Mouse (Mus musculus) layer of hippocampus, postnatal 14 days (tissue): ENCODE measurements at regions not wholly inside any gene's neighbourhood (a gene's known extent, or its start where the extent isn't known, plus 50 kb on each side); places are given as distances from the start of the nearest gene placed in this dataset.

Source experiments
- DNase-seq, 2 experiments: peaks; one replicate each; pipeline ENCODE4 v3.0.0; 2021 to 2022; ENCODE audit warnings: low spot score in 2 of 2, mixed read lengths in 1 of 2

- no peak for DNase-seq
Observed at GRCm38 (mm10) chr12:73447172-73447571, 99.0 kb downstream of the Tmem30b start.

- no peak for DNase-seq
Observed at GRCm38 (mm10) chr12:73446148-73446547, 100.0 kb downstream of the Tmem30b start.

- no peak for DNase-seq
Observed at GRCm38 (mm10) chr12:73445562-73445961, 100.6 kb downstream of the Tmem30b start.

- DNase-seq, result no peak
Observed at GRCm38 (mm10) chr12:73445128-73445527, 101.1 kb downstream of the Tmem30b start.

- DNase-seq, result no peak
Observed at GRCm38 (mm10) chr12:73441326-73441725, 104.9 kb downstream of the Tmem30b start.

- no peak for DNase-seq
Observed at GRCm38 (mm10) chr12:73434684-73435083, 111.5 kb downstream of the Tmem30b start.

- DNase-seq, result no peak
Observed at GRCm38 (mm10) chr12:73432546-73432945, 113.6 kb downstream of the Tmem30b start.

- DNase-seq, result no peak
Observed at GRCm38 (mm10) chr12:73428171-73428570, 118.0 kb downstream of the Tmem30b start.

- DNase-seq, result no peak
Observed at GRCm38 (mm10) chr12:73424814-73425213, 121.4 kb downstream of the Tmem30b start.

GRCm38 (mm10) chr12:73417101-73417500 lies 129.1 kb downstream of the Tmem30b start:
- DNase-seq, result no peak

- DNase-seq, result peak in 1 of 2 experiments; percentile 9
Observed at GRCm38 (mm10) chr12:73416367-73416897, 129.8 kb downstream of the Tmem30b start.

- no peak for DNase-seq
Observed at GRCm38 (mm10) chr12:73415856-73416366, 129.3 kb downstream of the Slc38a6 start.

- no peak for DNase-seq
Observed at GRCm38 (mm10) chr12:73413439-73414196, 127.0 kb downstream of the Slc38a6 start.

GRCm38 (mm10) chr12:73412500-73412899 lies 125.9 kb downstream of the Slc38a6 start:
- DNase-seq, result no peak

- DNase-seq, result no peak
Observed at GRCm38 (mm10) chr12:73410924-73411323, 124.3 kb downstream of the Slc38a6 start.

- no peak for DNase-seq
Observed at GRCm38 (mm10) chr12:73409481-73410085, 123.0 kb downstream of the Slc38a6 start.

GRCm38 (mm10) chr12:73408614-73409013 lies 122.0 kb downstream of the Slc38a6 start:
- no peak for DNase-seq

- no peak for DNase-seq
Observed at GRCm38 (mm10) chr12:73408165-73408564, 121.6 kb downstream of the Slc38a6 start.

GRCm38 (mm10) chr12:73406556-73407087 lies 120.0 kb downstream of the Slc38a6 start:
- no peak for DNase-seq

- DNase-seq, result no peak
Observed at GRCm38 (mm10) chr12:73405583-73405982, 119.0 kb downstream of the Slc38a6 start.

- DNase-seq, result no peak
Observed at GRCm38 (mm10) chr12:73405106-73405505, 118.5 kb downstream of the Slc38a6 start.

GRCm38 (mm10) chr12:73403906-73404474 lies 117.4 kb downstream of the Slc38a6 start:
- DNase-seq, result no peak
